Mouse (Mus musculus) cerebellum, adult 2 months (tissue): ENCODE data around the gene Vmn1r37.

Experiments used
- CTCF ChIP-seq: fragments of 200-500 bp; IDR thresholded peaks from 2 replicates; pipeline ENCODE4 v1.5.1; 2011; ENCODE audit warnings: low read depth, mild to moderate bottlenecking, control low read depth, low read length, moderate library complexity, borderline replicate concordance; ENCODE audit not compliant: insufficient read depth
- POLR2A ChIP-seq: fragments of 200-500 bp; IDR thresholded peaks from 2 replicates; pipeline ENCODE4 v1.6.1; 2011; ENCODE audit warnings: low read length, control low read depth, borderline replicate concordance; ENCODE audit not compliant: insufficient read depth

GRCm38 (mm10) chr6:66685806-66686205, 43.4 kb upstream of the Vmn1r37 start, which contains the start of gene Vmn1r35:
- no peak for TF ChIP-seq CTCF
- TF ChIP-seq POLR2A, result no peak
